Mouse (Mus musculus) retina, adult 2 months (tissue): ENCODE measurements at regions not wholly inside any gene's neighbourhood (a gene's known extent, or its start where the extent isn't known, plus 50 kb on each side); places are given as distances from the start of the nearest gene placed in this dataset.

ENCODE experiments used
- DNase-seq: peaks from one replicate; pipeline ENCODE4 v3.0.0-alpha.2; 2012; ENCODE audit warnings: low read depth, low spot score

GRCm38 (mm10) chr9:49954601-49955000, 155.9 kb upstream of the Ncam1 start:
- peak; percentile 83 for DNase-seq

- no peak for DNase-seq
These were observed 151.6 kb upstream of the Ncam1 start for GRCm38 (mm10) chr9:49950321-49950720.

GRCm38 (mm10) chr9:49948546-49948945, 149.8 kb upstream of the Ncam1 start:
- no peak for DNase-seq

GRCm38 (mm10) chr9:49946857-49947256, 148.1 kb upstream of the Ncam1 start:
- no peak for DNase-seq

GRCm38 (mm10) chr9:49935555-49936376, 137.0 kb upstream of the Ncam1 start:
- DNase-seq, result no peak

- DNase-seq, result no peak
These were observed 129.4 kb upstream of the Ncam1 start for GRCm38 (mm10) chr9:49928041-49928656.

- DNase-seq, result no peak
These were observed 128.6 kb upstream of the Ncam1 start for GRCm38 (mm10) chr9:49927281-49927680.

- DNase-seq, result no peak
These were observed 127.1 kb upstream of the Ncam1 start for GRCm38 (mm10) chr9:49925796-49926195.

- DNase-seq, result no peak
These were observed 125.3 kb upstream of the Ncam1 start for GRCm38 (mm10) chr9:49923981-49924501.

- no peak for DNase-seq
These were observed 124.0 kb upstream of the Ncam1 start for GRCm38 (mm10) chr9:49922770-49923169.

- no peak for DNase-seq
These were observed 123.4 kb upstream of the Ncam1 start for GRCm38 (mm10) chr9:49922162-49922561.

- DNase-seq, result no peak
These were observed 122.6 kb upstream of the Ncam1 start for GRCm38 (mm10) chr9:49921306-49921705.

GRCm38 (mm10) chr9:49915046-49915719, 116.5 kb upstream of the Ncam1 start:
- DNase-seq, result no peak

- DNase-seq, result no peak
These were observed 115.0 kb upstream of the Ncam1 start for GRCm38 (mm10) chr9:49913677-49914076.

GRCm38 (mm10) chr9:49912306-49912705, 113.6 kb upstream of the Ncam1 start:
- DNase-seq, result no peak

GRCm38 (mm10) chr9:49906306-49906705, 107.6 kb upstream of the Ncam1 start:
- peak; percentile 45 for DNase-seq

- DNase-seq, result no peak
These were observed 107.0 kb upstream of the Ncam1 start for GRCm38 (mm10) chr9:49905703-49906102.

- DNase-seq, result no peak
These were observed 100.2 kb upstream of the Ncam1 start for GRCm38 (mm10) chr9:49898947-49899346.

- no peak for DNase-seq
These were observed 86.0 kb upstream of the Ncam1 start for GRCm38 (mm10) chr9:49884516-49885343.

- no peak for DNase-seq
These were observed 80.8 kb upstream of the Ncam1 start for GRCm38 (mm10) chr9:49879361-49880128.

GRCm38 (mm10) chr9:49874881-49875280, 76.2 kb upstream of the Ncam1 start:
- no peak for DNase-seq
